24 mouse cellular contexts compared by ENCODE assay signal in the genomic region with DNA sequence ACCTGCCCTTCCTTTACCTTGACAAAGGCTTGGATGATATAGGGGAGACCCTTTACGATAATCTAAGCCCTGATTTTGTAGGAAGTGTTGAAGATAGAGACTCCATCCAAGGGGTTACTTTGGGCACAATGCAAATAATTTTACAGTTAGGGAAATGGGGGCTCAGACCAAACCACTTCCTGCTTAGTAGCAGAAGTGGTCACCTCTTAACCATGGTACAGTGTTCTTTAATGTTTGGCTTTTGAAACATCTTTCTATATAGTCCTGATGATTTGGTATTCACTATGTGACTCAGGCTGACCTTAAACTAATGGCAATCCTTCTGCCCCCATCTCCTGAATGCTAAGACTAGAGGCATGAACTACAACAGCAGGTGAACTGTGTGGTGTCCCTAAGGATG. TPM values are rescaled to one million over a fixed set of nuclear protein-coding genes. Genes with fewer than 3 reads are reported as not detected.
A peak's percentile ranks its signal among the peaks of the same experiment; 100 is the strongest.
DNase-seq lines count a peak whose midpoint lies in the region; ATAC-seq lines count a peak whose summit lies in the region.
"Had no signal": no experiment of that assay in that cellular context is flagged by ENCODE, and none has a peak within 500 bp of the region (broad histone marks: within the 10 kb centered on the region; RNA-seq: fewer than 3 reads in every experiment).

No protein-coding gene starts in this region.

- H3K9me3 ChIP-seq in forebrain, embryonic 15.5 days, result no peaks in the 10 kb centered on the region
- no peaks in the 10 kb centered on the region for H3K9me3 ChIP-seq in forebrain, embryonic 13.5 days (replicated peaks)
- no peaks in the 10 kb centered on the region for H3K9me3 ChIP-seq in neural tube, embryonic 12.5 days
- H3K9me3 ChIP-seq: embryonic facial prominence, embryonic 10.5 days; embryonic facial prominence, embryonic 12.5 days; G1E had no signal

- ATAC-seq in forebrain, embryonic 15.5 days (replicated peaks), result 0 out of 2 replicates have a peak, but pooled peaks have one; percentile 18
- ATAC-seq in forebrain, embryonic 13.5 days, result no peak
- ATAC-seq in neural tube, embryonic 12.5 days (ENCODE audit: low FRiP score, low read depth), result 0 out of 2 replicates have a peak, but pooled peaks have one; percentile 7
- peak; percentile 75 for ATAC-seq in common myeloid progenitor, adult 5-6 weeks (replicated peaks; ENCODE audit: low read depth, poor library complexity, severe bottlenecking)
- ATAC-seq in megakaryocyte progenitor cell, adult 5-6 weeks (replicated peaks; ENCODE audit: poor library complexity), result peak; percentile 70

- H3K27me3 ChIP-seq in forebrain, embryonic 15.5 days, result no peaks in the 10 kb centered on the region
- no peaks in the 10 kb centered on the region for H3K27me3 ChIP-seq in forebrain, embryonic 13.5 days
- H3K27me3 ChIP-seq in neural tube, embryonic 12.5 days (replicated peaks), result no peaks in the 10 kb centered on the region
- H3K27me3 ChIP-seq: CH12.LX; embryonic facial prominence, embryonic 12.5 days had no signal

- no peak for DNase-seq in neural tube, embryonic 10.5 days (ENCODE audit: extremely low spot score, low spot score)
- no peak for DNase-seq in adrenal gland, adult 2 months
- DNase-seq: adrenal gland, postnatal 10 days; adrenal gland, postnatal 25 days; B cell, adult 2 months; cerebellum, adult 11 months; cerebellum, adult 18-20 months; cerebellum, adult 8-10 months; cerebellum, adult 9-11 months; cerebellum, postnatal 14 days; cerebellum, postnatal 36 days; forebrain, postnatal 0 days had no signal

- H3K36me3 ChIP-seq in forebrain, embryonic 15.5 days, result no peaks in the 10 kb centered on the region
- H3K36me3 ChIP-seq in forebrain, embryonic 13.5 days (ENCODE audit: poor library complexity, severe bottlenecking), result no peaks in the 10 kb centered on the region
- no peaks in the 10 kb centered on the region for H3K36me3 ChIP-seq in neural tube, embryonic 12.5 days
- H3K36me3 ChIP-seq: embryonic facial prominence, embryonic 10.5 days; embryonic facial prominence, embryonic 12.5 days; G1E had no signal

- WGBS in forebrain, embryonic 15.5 days, result 95% methylated on average over 1 of the region's 1 CpGs
- WGBS in forebrain, embryonic 13.5 days, result 92% methylated on average over 1 of the region's 1 CpGs
- 90% methylated on average over 1 of the region's 1 CpGs for WGBS in neural tube, embryonic 12.5 days

- no peak overlapping the region for H3K4me2 ChIP-seq in forebrain, embryonic 15.5 days (replicated peaks)
- H3K4me2 ChIP-seq in forebrain, embryonic 13.5 days, result no peak overlapping the region
- no peak overlapping the region for H3K4me2 ChIP-seq in neural tube, embryonic 12.5 days (replicated peaks)
- H3K4me2 ChIP-seq: embryonic facial prominence, embryonic 12.5 days had no signal

- no peaks in the 10 kb centered on the region for H3K4me1 ChIP-seq in forebrain, embryonic 15.5 days
- H3K4me1 ChIP-seq in forebrain, embryonic 13.5 days, result no peaks in the 10 kb centered on the region
- no peaks in the 10 kb centered on the region for H3K4me1 ChIP-seq in neural tube, embryonic 12.5 days
- H3K4me1 ChIP-seq: embryonic facial prominence, embryonic 10.5 days; embryonic facial prominence, embryonic 12.5 days had no signal

- no peak overlapping the region for H3K4me3 ChIP-seq in forebrain, embryonic 15.5 days
- no peak overlapping the region for H3K4me3 ChIP-seq in forebrain, embryonic 13.5 days
- no peak overlapping the region for H3K4me3 ChIP-seq in neural tube, embryonic 12.5 days
- H3K4me3 ChIP-seq: embryonic facial prominence, embryonic 10.5 days; embryonic facial prominence, embryonic 12.5 days had no signal

- H3K27ac ChIP-seq in forebrain, embryonic 15.5 days (replicated peaks), result no peak overlapping the region
- no peak overlapping the region for H3K27ac ChIP-seq in forebrain, embryonic 13.5 days
- no peak overlapping the region for H3K27ac ChIP-seq in neural tube, embryonic 12.5 days
- H3K27ac ChIP-seq: embryonic facial prominence, embryonic 10.5 days; embryonic facial prominence, embryonic 12.5 days had no signal

- H3K9ac ChIP-seq in forebrain, embryonic 15.5 days (replicated peaks), result no peak overlapping the region
- no peak overlapping the region for H3K9ac ChIP-seq in forebrain, embryonic 13.5 days
- no peak overlapping the region for H3K9ac ChIP-seq in neural tube, embryonic 12.5 days
- H3K9ac ChIP-seq: embryonic facial prominence, embryonic 12.5 days; forebrain, postnatal 0 days had no signal

RNA-seq across cellular contexts. Expression of a gene that starts 31.5 kb away (rescaled TPM):
- polyA plus RNA-seq in forebrain, embryonic 15.5 days (2015; fragmentation: Nextera tagmentation; extraction: Ambion mirVana), result 45.5 and 49.6 TPM in 2 replicates
- polyA plus RNA-seq in forebrain, embryonic 13.5 days (2015; fragmentation: Nextera tagmentation; extraction: Ambion mirVana), result 40.9 and 42.4 TPM in 2 replicates
- polyA plus RNA-seq in neural tube, embryonic 12.5 days (2016; fragmentation: Nextera tagmentation; extraction: Ambion mirVana), result 39.1 and 40.6 TPM in 2 replicates
- total RNA-seq in common myeloid progenitor, adult 5-6 weeks (2017), result 98.8 and 113 TPM in 2 replicates
- total RNA-seq in megakaryocyte progenitor cell, adult 5-6 weeks (2015), result 322 and 358 TPM in 2 replicates
- 264 and 336 TPM in 2 replicates for total RNA-seq in megakaryocyte progenitor cell, adult 5-6 weeks (2017)
- total RNA-seq in adrenal gland, adult 2 months (2021), result 10 to 100 TPM; 78.7 to 84.0 TPM
- 91.2 and 99.7 TPM in 2 replicates for polyA plus RNA-seq in adrenal gland, adult 2 months (2012; rRNA removed)

RNA-seq across cellular contexts. Expression of a gene that starts 50.5 kb away (rescaled TPM):
- polyA plus RNA-seq in forebrain, embryonic 15.5 days (2015; fragmentation: Nextera tagmentation; extraction: Ambion mirVana), result 0.78 and 0.92 TPM in 2 replicates
- polyA plus RNA-seq in forebrain, embryonic 13.5 days (2015; fragmentation: Nextera tagmentation; extraction: Ambion mirVana), result 0.19 and 0.34 TPM in 2 replicates
- 1.1 and 1.5 TPM in 2 replicates for polyA plus RNA-seq in neural tube, embryonic 12.5 days (2016; fragmentation: Nextera tagmentation; extraction: Ambion mirVana)
- total RNA-seq in common myeloid progenitor, adult 5-6 weeks (2017), result not detected in 2 replicates
- not detected in 2 replicates for total RNA-seq in megakaryocyte progenitor cell, adult 5-6 weeks (2015)
- not detected in 2 replicates for total RNA-seq in megakaryocyte progenitor cell, adult 5-6 weeks (2017)
- total RNA-seq in adrenal gland, adult 2 months (2021), result under 1 TPM; 0.06 to 0.17 TPM
- not detected in 2 replicates for polyA plus RNA-seq in adrenal gland, adult 2 months (2012; rRNA removed)
- polyA plus RNA-seq: CD4-positive, CD25-positive, alpha-beta regulatory T cell, adult 4 months; forebrain, embryonic 11.5 days; G1E; Patski had no signal
